Mouse (Mus musculus) CD4-positive naive resting alpha-beta T cell, adult 57 days (primary cell): ENCODE data around the gene Rps6ka2. TPM values are rescaled to one million over a fixed set of nuclear protein-coding genes. Genes with fewer than 3 reads are reported as not detected.

Source experiments
- total RNA-seq: library from RNA; stranded (reverse); gene quantifications from one replicate; pipeline ENCODE4 v1.2.4, GENCODE M21; 2023

Gene Rps6ka2
- total RNA-seq, result 12.1 TPM

GRCm38 (mm10) chr17:7169627-7170303, at the start of gene Rps6ka2:
TSS of gene Rps6ka2 (plus strand) at chr17:7170115.

GRCm38 (mm10) chr17:7324346-7324745, 154.4 kb downstream of the Rps6ka2 start, which contains the start of gene Tcp10a:
TSS of gene Tcp10a (plus strand) at chr17:7324646.

DNA sequence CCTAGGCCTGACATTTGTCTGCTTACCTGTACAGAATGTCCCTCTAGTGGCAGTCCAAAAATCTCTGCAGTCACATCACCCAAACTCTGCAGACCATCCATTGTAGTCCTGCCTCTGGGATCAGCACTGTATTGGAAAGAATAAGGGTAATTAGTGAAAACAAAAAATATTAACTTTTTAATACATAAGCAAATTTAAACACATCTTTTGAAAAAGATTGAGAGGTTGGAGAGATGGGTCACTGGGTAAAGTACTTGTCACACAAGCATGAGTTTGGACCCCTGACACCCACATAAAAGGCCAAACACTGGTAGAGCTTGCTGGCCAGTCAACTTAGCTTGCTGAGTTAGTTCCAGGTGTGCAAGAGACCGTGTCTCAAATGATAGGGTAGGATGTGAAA, 182.7 kb downstream of the Rps6ka2 start, which contains the start of gene Ttll2:
Ttll2 (minus strand) TSS at position 101 of the 400 bp plus-strand sequence.

Other genes with a start within 250 kb of the Rps6ka2 start
- 8.4 TPM for gene Rsph3b, start 221.4 kb upstream of the Rps6ka2 start, total RNA-seq
- 92.8 TPM for gene Tagap1, start 209.0 kb upstream of the Rps6ka2 start, total RNA-seq
- 315 TPM for gene Rnaset2b, start 199.5 kb upstream of the Rps6ka2 start, total RNA-seq
- 1.7 TPM for gene Gm49721, start 191.2 kb upstream of the Rps6ka2 start, total RNA-seq
- not detected for gene Gm1604a, start 144.5 kb upstream of the Rps6ka2 start, total RNA-seq
- gene Tcp10a, start 154.5 kb downstream of the Rps6ka2 start, total RNA-seq, result not detected
- not detected for gene Ttll2, start 182.6 kb downstream of the Rps6ka2 start, total RNA-seq
- gene Gm49630, start 201.9 kb downstream of the Rps6ka2 start, total RNA-seq, result not detected
- not detected for gene Unc93a2, start 215.3 kb downstream of the Rps6ka2 start, total RNA-seq